Mouse (Mus musculus): ENCODE measurements around the gene Nrxn3. TPM values are rescaled to one million over a fixed set of nuclear protein-coding genes. Genes with fewer than 3 reads are reported as not detected.

Gene Nrxn3
- polyA plus RNA-seq, 1 experiment from 2014 or later: 4.4 TPM

- Histone ChIP-seq H3K36me3 (replicated peaks) (no peaks in the 10 kb centered on the region), H3K27ac (replicated peaks) (no peak overlapping the region), H3K4me1 (no peaks in the 10 kb centered on the region), H3K27me3 (replicated peaks; ENCODE audit: low read depth, poor library complexity, severe bottlenecking) (no peaks in the 10 kb centered on the region), H3K9me3 (no peaks in the 10 kb centered on the region), H3K4me3 (no peak overlapping the region)
- 80% methylated on average over 3 of the region's 3 CpGs for WGBS
- no peak for DNase-seq (ENCODE audit: low spot score)
Observed at GRCm38 (mm10) chr12:88957431-88957830, 234.8 kb downstream of the Nrxn3 start.

- no peaks in the 10 kb centered on the region for H3K4me1 ChIP-seq
- H3K27me3 ChIP-seq (replicated peaks; ENCODE audit: low read depth, poor library complexity, severe bottlenecking): no peaks in the 10 kb centered on the region
- 93% methylated on average over 1 of the region's 1 CpGs for WGBS
- no peak overlapping the region for H3K27ac ChIP-seq (replicated peaks)
- DNase-seq (ENCODE audit: low spot score): no peak
- no peak overlapping the region for H3K4me3 ChIP-seq
- no peaks in the 10 kb centered on the region for H3K9me3 ChIP-seq
- H3K36me3 ChIP-seq (replicated peaks): no peaks in the 10 kb centered on the region
Observed at GRCm38 (mm10) chr12:88960817-88961216, 238.1 kb downstream of the Nrxn3 start.

GRCm38 (mm10) chr12:88966329-88966728 lies 243.7 kb downstream of the Nrxn3 start:
- 90% methylated on average over 4 of the region's 4 CpGs for WGBS
- H3K4me3 ChIP-seq: no peak overlapping the region
- no peaks in the 10 kb centered on the region for H3K36me3 ChIP-seq (replicated peaks)
- H3K4me1 ChIP-seq: no peaks in the 10 kb centered on the region
- no peaks in the 10 kb centered on the region for H3K27me3 ChIP-seq (replicated peaks; ENCODE audit: low read depth, poor library complexity, severe bottlenecking)
- H3K27ac ChIP-seq (replicated peaks): no peak overlapping the region
- H3K9me3 ChIP-seq: no peaks in the 10 kb centered on the region
- no peak for DNase-seq (ENCODE audit: low spot score)

- H3K4me1 ChIP-seq: no peaks in the 10 kb centered on the region
- H3K27me3 ChIP-seq (replicated peaks; ENCODE audit: low read depth, poor library complexity, severe bottlenecking): no peaks in the 10 kb centered on the region
- 81% methylated on average over 2 of the region's 2 CpGs for WGBS
- H3K27ac ChIP-seq (replicated peaks): no peak overlapping the region
- no peaks in the 10 kb centered on the region for H3K36me3 ChIP-seq (replicated peaks)
- H3K4me3 ChIP-seq: no peak overlapping the region
- no peak for DNase-seq (ENCODE audit: low spot score)
- H3K9me3 ChIP-seq: no peaks in the 10 kb centered on the region
Observed at GRCm38 (mm10) chr12:88976621-88977020, 253.9 kb downstream of the Nrxn3 start.

GRCm38 (mm10) chr12:88983688-88984330 lies 261.1 kb downstream of the Nrxn3 start:
- Histone ChIP-seq H3K27me3 (replicated peaks; ENCODE audit: low read depth, poor library complexity, severe bottlenecking) (no peaks in the 10 kb centered on the region), H3K27ac (replicated peaks) (peak overlapping the region; percentile 57; the same call in 1 of the 2 replicates), H3K9me3 (no peaks in the 10 kb centered on the region)

GRCm38 (mm10) chr12:88984375-88984774 lies 261.7 kb downstream of the Nrxn3 start:
- 8% methylated on average over 8 of the region's 8 CpGs for WGBS
- H3K27ac ChIP-seq (replicated peaks): peak overlapping the region; percentile 69
- no peak overlapping the region for H3K4me3 ChIP-seq
- H3K4me1 ChIP-seq: peaks cover 21% of the 10 kb centered on the region
- no peaks in the 10 kb centered on the region for H3K27me3 ChIP-seq (replicated peaks; ENCODE audit: low read depth, poor library complexity, severe bottlenecking)
- no peaks in the 10 kb centered on the region for H3K9me3 ChIP-seq
- DNase-seq (ENCODE audit: low spot score): peak; percentile 25
- H3K36me3 ChIP-seq (replicated peaks): no peaks in the 10 kb centered on the region

More at GRCm38 (mm10) chr12:88983688-88984330, 261.1 kb downstream of the Nrxn3 start:
- 45% methylated on average over 10 of the region's 10 CpGs for WGBS
- Histone ChIP-seq H3K4me1 (peaks cover 21% of the 10 kb centered on the region), H3K36me3 (replicated peaks) (no peaks in the 10 kb centered on the region), H3K4me3 (no peak overlapping the region)
- peak; percentile 9 for DNase-seq (ENCODE audit: low spot score)

- DNase-seq (ENCODE audit: low spot score): no peak
- H3K36me3 ChIP-seq (replicated peaks): no peaks in the 10 kb centered on the region
- no peaks in the 10 kb centered on the region for H3K9me3 ChIP-seq
- H3K27me3 ChIP-seq (replicated peaks; ENCODE audit: low read depth, poor library complexity, severe bottlenecking): no peaks in the 10 kb centered on the region
- WGBS: 27% methylated on average over 5 of the region's 5 CpGs
- H3K4me3 ChIP-seq: no peak overlapping the region
- H3K4me1 ChIP-seq: peaks cover 21% of the 10 kb centered on the region
- peak overlapping the region; percentile 69 for H3K27ac ChIP-seq (replicated peaks)
Observed at GRCm38 (mm10) chr12:88984804-88985203, 262.1 kb downstream of the Nrxn3 start.

GRCm38 (mm10) chr12:88987046-88987445 lies 264.4 kb downstream of the Nrxn3 start:
- WGBS: 50% methylated on average over 4 of the region's 4 CpGs

GRCm38 (mm10) chr12:88990753-88991152 lies 268.1 kb downstream of the Nrxn3 start:
- no peak overlapping the region for H3K4me3 ChIP-seq
- no peaks in the 10 kb centered on the region for H3K9me3 ChIP-seq
- WGBS: 83% methylated on average over 5 of the region's 5 CpGs
- DNase-seq (ENCODE audit: low spot score): no peak
- H3K36me3 ChIP-seq (replicated peaks): no peaks in the 10 kb centered on the region
- no peaks in the 10 kb centered on the region for H3K27me3 ChIP-seq (replicated peaks; ENCODE audit: low read depth, poor library complexity, severe bottlenecking)
- no peaks in the 10 kb centered on the region for H3K4me1 ChIP-seq
- no peak overlapping the region for H3K27ac ChIP-seq (replicated peaks)

More at GRCm38 (mm10) chr12:88987046-88987445, 264.4 kb downstream of the Nrxn3 start:
- no peak overlapping the region for H3K4me3 ChIP-seq
- peak; percentile 11 for DNase-seq (ENCODE audit: low spot score)
- peaks cover 21% of the 10 kb centered on the region for H3K4me1 ChIP-seq
- no peaks in the 10 kb centered on the region for H3K9me3 ChIP-seq
- no peak overlapping the region for H3K27ac ChIP-seq (replicated peaks)
- H3K36me3 ChIP-seq (replicated peaks): no peaks in the 10 kb centered on the region
- no peaks in the 10 kb centered on the region for H3K27me3 ChIP-seq (replicated peaks; ENCODE audit: low read depth, poor library complexity, severe bottlenecking)

- H3K4me3 ChIP-seq: no peak overlapping the region
- DNase-seq (ENCODE audit: low spot score): peak; percentile 9
- H3K27me3 ChIP-seq (replicated peaks; ENCODE audit: low read depth, poor library complexity, severe bottlenecking): no peaks in the 10 kb centered on the region
- H3K4me1 ChIP-seq: no peaks in the 10 kb centered on the region
- 3% methylated on average over 2 of the region's 2 CpGs for WGBS
- H3K27ac ChIP-seq (replicated peaks): no peak overlapping the region
- no peaks in the 10 kb centered on the region for H3K36me3 ChIP-seq (replicated peaks)
- H3K9me3 ChIP-seq: no peaks in the 10 kb centered on the region
Observed at GRCm38 (mm10) chr12:88992141-88992540, 269.5 kb downstream of the Nrxn3 start.

GRCm38 (mm10) chr12:88993788-88994187 lies 271.1 kb downstream of the Nrxn3 start:
- Histone ChIP-seq H3K36me3 (replicated peaks) (no peaks in the 10 kb centered on the region), H3K27me3 (replicated peaks; ENCODE audit: low read depth, poor library complexity, severe bottlenecking) (no peaks in the 10 kb centered on the region), H3K27ac (replicated peaks) (no peak overlapping the region), H3K9me3 (no peaks in the 10 kb centered on the region), H3K4me3 (no peak overlapping the region), H3K4me1 (no peaks in the 10 kb centered on the region)
- no peak for DNase-seq (ENCODE audit: low spot score)
- WGBS: 92% methylated on average over 4 of the region's 4 CpGs

GRCm38 (mm10) chr12:89016436-89016835 lies 293.8 kb downstream of the Nrxn3 start:
- DNase-seq (ENCODE audit: low spot score): no peak
- H3K27me3 ChIP-seq (replicated peaks; ENCODE audit: low read depth, poor library complexity, severe bottlenecking): no peaks in the 10 kb centered on the region
- no peak overlapping the region for H3K27ac ChIP-seq (replicated peaks)
- no peaks in the 10 kb centered on the region for H3K9me3 ChIP-seq
- 89% methylated on average over 1 of the region's 1 CpGs for WGBS
- H3K4me3 ChIP-seq: no peak overlapping the region
- no peaks in the 10 kb centered on the region for H3K36me3 ChIP-seq (replicated peaks)
- 0 out of 2 replicates have a peak, but pooled peaks cover 6% of the 10 kb centered on the region for H3K4me1 ChIP-seq

- no peak for DNase-seq (ENCODE audit: low spot score)
- no peaks in the 10 kb centered on the region for H3K9me3 ChIP-seq
- H3K36me3 ChIP-seq (replicated peaks): no peaks in the 10 kb centered on the region
- H3K4me1 ChIP-seq: 0 out of 2 replicates have a peak, but pooled peaks cover 6% of the 10 kb centered on the region
- H3K27me3 ChIP-seq (replicated peaks; ENCODE audit: low read depth, poor library complexity, severe bottlenecking): no peaks in the 10 kb centered on the region
- H3K27ac ChIP-seq (replicated peaks): no peak overlapping the region
- H3K4me3 ChIP-seq: no peak overlapping the region
- WGBS: 96% methylated on average over 1 of the region's 1 CpGs
Observed at GRCm38 (mm10) chr12:89025180-89025579, 302.5 kb downstream of the Nrxn3 start.

Data from embryonic facial prominence, embryonic 10.5 days (tissue).